Mouse (Mus musculus): ENCODE measurements around the gene Sprr2a2. TPM values are rescaled to one million over a fixed set of nuclear protein-coding genes. Genes with fewer than 3 reads are reported as not detected.
"Not testable (repeated sequence)": the region's sequence is repeated elsewhere in the genome, so short reads cannot be mapped to it uniquely, and the experiment has no call there.

Gene Sprr2a2
- total RNA-seq, 2 experiments from 2014 or later = 2.6 to 3.4 TPM

DNA sequence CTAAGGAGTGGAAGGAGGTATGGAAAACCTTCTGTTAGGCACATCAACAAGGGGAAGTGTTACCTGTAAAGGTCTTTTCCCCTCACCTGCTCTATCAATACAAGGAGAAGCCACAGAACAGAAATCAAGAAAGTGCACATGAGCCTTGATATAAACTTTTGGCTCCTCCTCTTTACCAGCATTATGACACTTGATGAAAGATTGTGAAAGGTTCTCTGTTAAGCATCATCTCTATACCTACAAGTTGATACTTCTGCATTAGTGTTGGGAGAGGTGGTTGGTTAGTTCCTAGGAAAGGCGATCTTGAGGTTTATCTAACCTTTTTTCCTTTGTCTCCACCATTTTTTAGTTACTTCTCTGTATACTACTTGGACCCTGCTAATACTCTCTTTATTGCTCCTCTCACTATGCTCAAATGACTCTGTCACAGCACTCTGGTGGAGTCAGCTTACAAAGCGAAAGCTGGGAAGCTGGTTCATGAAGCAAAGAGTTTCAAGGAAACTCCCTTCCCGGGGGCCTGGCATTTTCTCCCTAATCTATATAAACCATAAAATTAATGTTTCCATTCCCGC is 55.8 kb downstream of the Sprr2a2 start:
- DNase-seq; intact Hi-C loops (cut with DNase I): not testable (repeated sequence)

DNA sequence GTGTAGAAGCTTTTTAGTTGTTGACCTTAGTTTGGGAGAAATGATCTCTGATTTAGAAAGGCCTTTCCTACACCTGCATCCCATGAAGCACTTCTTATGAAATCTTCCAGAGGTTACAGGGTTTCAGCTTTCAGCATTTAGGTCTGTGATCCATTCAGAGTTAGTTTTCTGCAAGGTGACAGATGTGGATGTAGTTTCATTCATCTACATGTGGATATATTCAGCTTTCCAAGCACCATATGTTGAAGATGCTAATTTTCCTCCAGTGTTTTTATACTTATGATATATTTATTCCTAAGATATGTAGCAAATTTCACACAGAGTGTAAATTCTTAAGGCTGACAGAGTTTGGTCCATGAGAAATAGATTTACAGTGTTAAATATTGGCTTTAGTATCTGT is 57.8 kb downstream of the Sprr2a2 start:
- DNase-seq; intact Hi-C loops (cut with DNase I): not testable (repeated sequence)

DNA sequence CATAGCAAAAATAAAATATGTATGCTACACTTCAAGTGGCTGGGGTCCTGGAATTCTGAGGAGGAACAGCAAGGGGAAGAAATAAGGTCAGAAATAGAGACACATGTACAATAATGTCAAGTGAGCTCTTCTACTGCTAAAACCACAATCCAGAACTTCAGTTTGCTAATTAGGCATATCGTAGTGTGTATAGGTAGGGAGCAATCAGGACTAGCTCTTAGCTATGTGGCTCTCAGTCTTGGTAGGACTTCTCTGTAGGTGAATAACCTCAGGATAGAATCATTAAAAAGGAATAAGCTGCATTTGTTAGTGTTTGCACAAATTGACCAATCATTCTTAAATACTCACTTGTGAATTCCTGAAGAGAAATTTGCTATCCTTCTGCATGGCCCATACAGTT is 58.3 kb downstream of the Sprr2a2 start:
- DNase-seq; intact Hi-C loops (cut with DNase I): not testable (repeated sequence)

DNA sequence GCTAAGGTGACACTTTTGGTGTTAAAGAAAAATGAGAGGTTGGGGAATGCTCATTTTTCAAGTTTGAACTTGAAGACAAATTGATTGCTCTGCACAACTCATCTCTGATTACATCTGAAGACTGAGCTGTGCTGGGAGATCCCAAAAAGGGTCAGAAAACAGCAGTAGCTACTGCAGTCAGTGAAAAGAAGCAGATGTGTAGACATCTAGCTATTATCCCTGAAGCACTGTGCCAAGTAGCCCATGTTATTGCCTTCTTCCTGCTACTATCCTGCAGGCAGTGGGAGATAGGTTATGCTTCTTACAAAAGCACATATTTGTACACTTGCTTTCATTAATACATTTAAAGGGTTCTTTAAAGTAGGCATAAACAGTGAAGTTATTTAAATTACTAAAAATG is 63.9 kb downstream of the Sprr2a2 start:
- intact Hi-C loops (cut with DNase I); DNase-seq: not testable (repeated sequence)

DNA sequence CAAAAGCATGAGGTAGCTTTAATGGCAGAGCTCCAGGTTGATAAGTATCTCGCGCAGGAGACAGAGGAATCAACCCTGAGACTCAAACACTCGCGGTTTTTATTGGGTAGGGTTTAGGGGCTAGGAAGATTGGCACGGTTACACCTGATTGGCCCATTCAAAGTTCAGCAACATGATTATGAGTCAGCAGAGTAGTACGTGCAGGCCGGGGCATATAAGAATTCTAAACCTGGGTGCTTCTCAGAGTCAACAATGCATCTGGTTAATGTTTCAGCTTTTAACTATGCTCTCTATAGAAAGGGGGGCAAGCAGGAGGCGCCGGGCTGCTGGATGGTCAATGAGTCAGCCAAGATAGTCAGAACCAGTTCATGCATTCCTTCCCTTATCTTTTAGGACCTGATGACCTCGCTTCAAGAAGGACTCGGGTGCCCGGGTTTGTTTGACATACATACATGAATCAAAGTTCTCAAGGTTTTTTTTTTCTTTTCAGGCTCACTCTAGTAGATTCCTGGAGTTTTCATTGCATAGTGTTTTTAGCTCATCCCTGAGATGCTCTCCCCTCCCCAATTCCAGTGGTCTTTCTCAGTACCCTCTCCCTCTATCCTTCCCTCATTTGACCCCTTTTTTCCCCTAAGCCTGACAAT is 65.4 kb downstream of the Sprr2a2 start:
- intact Hi-C loops (cut with DNase I); DNase-seq: not testable (repeated sequence)

DNA sequence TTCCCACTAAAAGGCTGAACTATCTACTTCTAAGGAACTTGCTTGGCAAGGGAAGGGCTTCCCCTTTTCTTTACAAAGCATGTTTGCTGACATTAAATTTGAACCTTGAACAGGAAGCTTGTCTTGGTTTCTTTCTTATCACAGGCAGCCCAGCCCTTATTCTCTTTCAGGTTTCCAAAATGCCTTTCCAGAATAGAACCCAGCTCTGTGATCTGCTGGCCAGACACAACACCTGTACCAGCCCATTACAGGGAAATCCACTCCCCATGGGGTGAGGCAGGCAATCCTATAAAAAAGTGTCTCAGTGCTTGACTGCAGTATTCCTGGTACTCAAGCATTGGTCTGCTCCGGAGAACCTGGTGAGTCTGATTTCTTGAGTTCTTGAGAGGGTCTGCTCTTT is 69.4 kb downstream of the Sprr2a2 start, which contains the start of gene Sprr2a3:
Gene Sprr2a3, plus strand, starts transcription at position 317 of the 400 bp plus-strand sequence.
- DNase-seq; intact Hi-C loops (cut with DNase I): not testable (repeated sequence)

DNA sequence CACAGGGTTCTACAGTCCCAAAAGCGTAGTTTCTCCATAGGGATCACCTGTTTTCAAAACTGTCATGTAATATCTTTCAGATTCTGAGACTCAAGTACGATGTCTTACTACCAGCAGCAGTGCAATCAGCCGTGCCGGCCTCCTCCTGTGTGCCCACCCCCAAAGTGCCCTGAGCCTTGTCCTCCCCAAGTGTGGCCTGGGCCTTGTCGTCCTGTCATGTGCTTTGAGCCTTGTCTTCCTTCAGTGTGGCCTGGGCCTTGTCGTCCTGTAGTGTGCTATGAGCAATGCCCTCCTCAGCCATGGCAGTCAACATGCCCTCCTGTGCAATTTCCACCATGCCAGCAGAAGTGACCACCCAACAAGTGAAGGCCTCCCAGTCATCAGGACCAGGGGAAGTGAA is 72.8 kb downstream of the Sprr2a2 start:
- intact Hi-C loops (cut with DNase I); DNase-seq: not testable (repeated sequence)

Other genes with a start within 250 kb of the Sprr2a2 start
- not detected for gene Pglyrp3, start 201.3 kb upstream of the Sprr2a2 start, total RNA-seq (2021)
- not detected for gene Lor, start 132.8 kb upstream of the Sprr2a2 start, total RNA-seq (2021)
- not detected for gene Prr9, start 92.0 kb upstream of the Sprr2a2 start, total RNA-seq (2021)
- not detected for gene Lelp1, start 73.2 kb upstream of the Sprr2a2 start, total RNA-seq (2021)
- not detected for gene Sprr2a1, start 121 bp upstream of the Sprr2a2 start, total RNA-seq (2021)
- gene Sprr2a3, start 69.5 kb downstream of the Sprr2a2 start, total RNA-seq (2021) = not detected
- not detected for gene Sprr2b, start 100.7 kb downstream of the Sprr2a2 start, total RNA-seq (2021)
- not detected for gene Sprr2d, start 123.2 kb downstream of the Sprr2a2 start, total RNA-seq (2021)
- gene Sprr2e, start 136.2 kb downstream of the Sprr2a2 start, total RNA-seq (2021) = not detected
- not detected for gene Sprr2f, start 149.3 kb downstream of the Sprr2a2 start, total RNA-seq (2021)
- not detected for gene Sprr2h, start 169.8 kb downstream of the Sprr2a2 start, total RNA-seq (2021)
- not detected for gene Sprr2i, start 192.1 kb downstream of the Sprr2a2 start, total RNA-seq (2021)
- gene Sprr2j-ps, start 202.2 kb downstream of the Sprr2a2 start, total RNA-seq (2021) = not detected
- gene Gm9774, start 213.5 kb downstream of the Sprr2a2 start, total RNA-seq (2021) = 1 to 10 TPM; 3.9 to 5.2 TPM
- gene Sprr2k, start 216.7 kb downstream of the Sprr2a2 start, total RNA-seq (2021) = not detected
- gene Sprr1b, start 222.9 kb downstream of the Sprr2a2 start, total RNA-seq (2021) = not detected
- gene Sprr3, start 242.8 kb downstream of the Sprr2a2 start, total RNA-seq (2021) = not detected